Comparison of ENCODE assay signal across 8 mouse cellular contexts in the genomic region with DNA sequence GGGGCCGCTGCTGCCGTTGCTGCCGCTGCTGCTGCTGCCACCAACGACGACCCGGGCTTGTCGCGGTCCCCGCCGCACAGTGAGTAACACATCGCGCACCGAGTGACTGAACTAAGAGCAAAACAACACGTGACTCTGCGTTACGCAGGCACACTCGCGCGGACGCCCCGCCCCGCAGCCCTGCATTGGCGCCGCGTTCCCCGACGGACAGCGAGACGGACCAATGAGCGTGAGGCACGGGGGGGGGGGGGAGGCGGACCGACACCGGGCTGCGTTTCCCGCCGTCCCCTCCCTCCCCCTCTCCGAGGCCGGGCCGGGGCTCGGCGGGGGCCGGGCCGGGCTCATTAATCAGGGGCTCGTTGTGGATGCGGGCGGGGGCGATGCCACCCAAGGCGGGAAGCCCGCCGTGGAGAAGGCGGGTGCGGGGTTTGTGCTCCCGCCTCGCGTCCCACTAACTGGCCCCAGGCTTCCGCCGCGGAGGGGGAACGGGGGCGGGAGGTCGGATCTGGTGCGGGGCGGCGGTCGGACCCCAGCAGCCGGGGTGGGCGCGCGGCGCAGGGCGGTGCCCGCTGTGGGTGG. TPM values are rescaled to one million over a fixed set of nuclear protein-coding genes. Genes with fewer than 3 reads are reported as not detected.
DNase-seq lines count a peak whose midpoint lies in the region; ATAC-seq lines count a peak whose summit lies in the region.

No protein-coding gene starts in this region.

- H3K9me3 ChIP-seq in erythroblast, embryonic 14.5 days (ENCODE audit: control insufficient read depth, low read length): no peaks in the 10 kb centered on the region
- H3K9me3 ChIP-seq in heart, embryonic 12.5 days (replicated peaks): no peaks in the 10 kb centered on the region
- H3K9me3 ChIP-seq in kidney, embryonic 16.5 days (ENCODE audit: low read length): no peaks in the 10 kb centered on the region

- peaks cover 63% of the 10 kb centered on the region for H3K4me1 ChIP-seq in erythroblast, embryonic 14.5 days (ENCODE audit: control insufficient read depth)
- H3K4me1 ChIP-seq in heart, embryonic 12.5 days (replicated peaks): peaks cover 52% of the 10 kb centered on the region
- H3K4me1 ChIP-seq in kidney, embryonic 16.5 days (ENCODE audit: insufficient read depth, low read length): peaks cover 47% of the 10 kb centered on the region

- peaks cover 28% of the 10 kb centered on the region for H3K27me3 ChIP-seq in erythroblast, embryonic 14.5 days (ENCODE audit: control insufficient read depth)
- no peaks in the 10 kb centered on the region for H3K27me3 ChIP-seq in heart, embryonic 12.5 days (replicated peaks)
- H3K27me3 ChIP-seq in kidney, embryonic 16.5 days (ENCODE audit: insufficient read depth, low read length): no peaks in the 10 kb centered on the region

- peak overlapping the region; percentile 89 for H3K4me3 ChIP-seq in erythroblast, embryonic 14.5 days (replicated peaks)
- H3K4me3 ChIP-seq in heart, embryonic 12.5 days: peak overlapping the region; percentile 92
- peak overlapping the region; percentile 73 for H3K4me3 ChIP-seq in kidney, embryonic 16.5 days (ENCODE audit: low read length)

- WGBS in heart, embryonic 12.5 days: 2% methylated on average over 53 of the region's 73 CpGs
- under 1% methylated on average over 48 of the region's 73 CpGs for WGBS in kidney, embryonic 16.5 days

- peak; percentile 87 for ATAC-seq in heart, embryonic 12.5 days (ENCODE audit: insufficient number of reproducible peaks, low FRiP score)
- peak; percentile 89 for ATAC-seq in kidney, embryonic 16.5 days (ENCODE audit: low FRiP score, low TSS enrichment)
- ATAC-seq in monocyte, adult 5-6 weeks (replicated peaks; ENCODE audit: insufficient number of reproducible peaks, low FRiP score, low TSS enrichment, poor library complexity, severe bottlenecking): peak; percentile 84

- DNase-seq in CD4-positive, CD25-positive, alpha-beta regulatory T cell, adult 2 months (ENCODE audit: low read depth, low spot score): peak; percentile 99
- peak; percentile 94 for DNase-seq in brain, embryonic 18.5 days (ENCODE audit: low read depth, low spot score)
- DNase-seq in liver: peak; percentile 98
- DNase-seq in spleen, postnatal 36 days (ENCODE audit: low spot score in 2 of 2): peak; percentile 97 to 98

- H3K36me3 ChIP-seq in erythroblast, embryonic 14.5 days (ENCODE audit: control insufficient read depth): peaks cover 37% of the 10 kb centered on the region
- peaks cover 16% of the 10 kb centered on the region for H3K36me3 ChIP-seq in heart, embryonic 12.5 days
- peaks cover 3% of the 10 kb centered on the region; the same call in 1 of the 2 replicates for H3K36me3 ChIP-seq in kidney, embryonic 16.5 days (ENCODE audit: insufficient read depth, low read length)

- H3K9ac ChIP-seq in heart, embryonic 12.5 days: peak overlapping the region; percentile 98
- H3K9ac ChIP-seq in kidney, embryonic 16.5 days (replicated peaks; ENCODE audit: low read length): peak overlapping the region; percentile 89

- H3K27ac ChIP-seq in heart, embryonic 12.5 days (ENCODE audit: poor library complexity, severe bottlenecking): peak overlapping the region; percentile 100
- peak overlapping the region; percentile 93 for H3K27ac ChIP-seq in kidney, embryonic 16.5 days (ENCODE audit: low read length)

- H3K4me2 ChIP-seq in heart, embryonic 12.5 days: peak overlapping the region; percentile 93
- peak overlapping the region; percentile 93 for H3K4me2 ChIP-seq in kidney, embryonic 16.5 days (replicated peaks; ENCODE audit: low read depth, low read length)

RNA-seq across cellular contexts. Expression of a gene that starts 0.7 kb away (rescaled TPM):
- polyA plus RNA-seq in erythroblast, embryonic 14.5 days (2012): 2.8 and 3.3 TPM in 2 replicates
- 6.2 and 7.7 TPM in 2 replicates for polyA plus RNA-seq in heart, embryonic 12.5 days (2016; fragmentation: Nextera tagmentation; extraction: Ambion mirVana)
- 4.1 and 4.8 TPM in 2 replicates for polyA plus RNA-seq in kidney, embryonic 16.5 days (2015; fragmentation: Nextera tagmentation; extraction: Ambion mirVana)
- total RNA-seq in monocyte, adult 5-6 weeks (2017): 31.1 to 35.4 TPM (median 33.2 TPM) in 3 replicates

Comparison
In these comparisons a context has a peak if more than half of its experiments do, and no peak if none do; other contexts are left out.
1. Peak in every context shown above with its lines: DNase-seq, ATAC-seq, H3K4me3 ChIP-seq and H3K27ac ChIP-seq.